Mouse (Mus musculus): Measurements from ENCODE around the gene Rilp.

Gene Rilp

GRCm38 (mm10) chr11:75494296-75495049 is 15.4 kb upstream of the Rilp start:
- DNase-seq: no peak

GRCm38 (mm10) chr11:75498126-75498525 is 11.8 kb upstream of the Rilp start:
- DNase-seq: no peak

- DNase-seq: no peak
Observed at GRCm38 (mm10) chr11:75508162-75508561, 1.7 kb upstream of the Rilp start.

- no peak for DNase-seq
Observed at GRCm38 (mm10) chr11:75508904-75509303, 990 bp upstream of the Rilp start.

- DNase-seq: peak; percentile 93
Observed at GRCm38 (mm10) chr11:75510627-75510993, 716 bp downstream of the Rilp start.

GRCm38 (mm10) chr11:75511213-75511612 is 1.3 kb downstream of the Rilp start:
- no peak for DNase-seq

- no peak for DNase-seq
Observed at GRCm38 (mm10) chr11:75512301-75513018, 2.6 kb downstream of the Rilp start.

GRCm38 (mm10) chr11:75513336-75513735 is 3.4 kb downstream of the Rilp start, which contains the start of gene Scarf1:
Gene Scarf1, plus strand, starts transcription at chr11:75513540.
- DNase-seq: no peak

- DNase-seq: no peak
Observed at GRCm38 (mm10) chr11:75515186-75515585, 5.3 kb downstream of the Rilp start.

GRCm38 (mm10) chr11:75519834-75520633 is 10.1 kb downstream of the Rilp start:
- DNase-seq: peak; percentile 54

GRCm38 (mm10) chr11:75521609-75522008 is 11.7 kb downstream of the Rilp start:
- DNase-seq: no peak

GRCm38 (mm10) chr11:75522793-75523192 is 12.9 kb downstream of the Rilp start:
- no peak for DNase-seq

GRCm38 (mm10) chr11:75525531-75526125 is 15.7 kb downstream of the Rilp start:
- no peak for DNase-seq

- DNase-seq: no peak
Observed at GRCm38 (mm10) chr11:75526943-75527342, 17.0 kb downstream of the Rilp start.

GRCm38 (mm10) chr11:75529771-75530170 is 19.9 kb downstream of the Rilp start:
- DNase-seq: no peak

- peak; percentile 89 for DNase-seq
Observed at GRCm38 (mm10) chr11:75530325-75530724, 20.4 kb downstream of the Rilp start.

- no peak for DNase-seq
Observed at GRCm38 (mm10) chr11:75530845-75531373, 21.0 kb downstream of the Rilp start.

GRCm38 (mm10) chr11:75531469-75532242 is 21.8 kb downstream of the Rilp start, which contains the start of gene Slc43a2:
Gene Slc43a2, plus strand, starts transcription at chr11:75531694.
- peak; percentile 98 for DNase-seq

GRCm38 (mm10) chr11:75532340-75533277 is 22.7 kb downstream of the Rilp start:
- DNase-seq: no peak

GRCm38 (mm10) chr11:75533314-75534015 is 23.6 kb downstream of the Rilp start:
- DNase-seq: no peak

All from retina, postnatal 1 day (tissue).